Mouse (Mus musculus) urinary bladder, postnatal 14 days (tissue): ENCODE measurements around the gene Krt28.

ENCODE experiments used
- DNase-seq: peaks from one replicate; pipeline ENCODE4 v3.0.0; 2021; ENCODE audit warnings: low spot score

Gene Krt28

GRCm38 (mm10) chr11:99366791-99367190, 7.9 kb downstream of the Krt28 start:
- DNase-seq: peak; percentile 23

DNA sequence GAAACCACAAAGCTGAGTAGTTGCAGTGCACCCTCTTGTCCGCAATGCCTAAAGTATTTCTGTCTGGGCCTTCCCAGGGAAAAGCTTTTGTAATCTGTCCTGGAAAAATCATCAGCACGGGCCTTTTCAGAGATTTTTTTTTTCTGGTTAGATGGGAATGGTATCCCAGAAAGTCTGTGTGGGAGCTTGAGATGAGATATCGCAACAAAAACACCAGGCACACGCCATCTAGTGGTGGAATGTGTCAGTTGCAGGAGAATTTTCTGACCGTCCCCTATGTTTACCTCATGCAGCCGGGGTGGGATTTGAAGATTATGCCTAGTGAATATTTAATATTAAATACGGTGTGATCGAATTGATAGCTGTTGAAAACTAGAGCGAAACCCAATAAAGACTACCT, 10.3 kb downstream of the Krt28 start:
- DNase-seq: peak; percentile 24

- no peak for DNase-seq
Observed at GRCm38 (mm10) chr11:99361423-99361822, 13.3 kb downstream of the Krt28 start.

DNA sequence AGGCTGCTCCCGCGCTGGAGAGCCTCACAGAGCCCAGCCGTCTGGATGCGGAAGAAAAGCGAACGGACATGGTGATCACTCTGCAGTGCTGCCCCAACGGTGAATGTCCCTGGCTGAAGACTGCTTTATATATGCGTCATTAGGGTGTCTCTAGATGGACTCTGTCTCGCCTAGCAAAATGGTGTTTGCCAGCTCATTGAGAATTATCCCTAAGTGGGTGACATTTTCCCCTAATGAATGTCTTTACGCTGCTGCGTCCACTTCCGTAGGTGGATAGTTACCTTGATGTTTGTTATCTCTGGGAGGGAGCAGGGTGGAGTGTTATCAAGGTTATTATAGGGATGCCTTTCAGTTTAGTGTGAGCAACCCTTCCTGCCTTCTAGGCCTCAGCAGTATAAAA, 23.7 kb downstream of the Krt28 start, which contains the start of gene Krt27:
Krt27 (minus strand) TSS at position 101 of the 400 bp plus-strand sequence.
- DNase-seq: no peak

- DNase-seq: no peak
Observed at GRCm38 (mm10) chr11:99339299-99339847, 35.3 kb downstream of the Krt28 start.

DNA sequence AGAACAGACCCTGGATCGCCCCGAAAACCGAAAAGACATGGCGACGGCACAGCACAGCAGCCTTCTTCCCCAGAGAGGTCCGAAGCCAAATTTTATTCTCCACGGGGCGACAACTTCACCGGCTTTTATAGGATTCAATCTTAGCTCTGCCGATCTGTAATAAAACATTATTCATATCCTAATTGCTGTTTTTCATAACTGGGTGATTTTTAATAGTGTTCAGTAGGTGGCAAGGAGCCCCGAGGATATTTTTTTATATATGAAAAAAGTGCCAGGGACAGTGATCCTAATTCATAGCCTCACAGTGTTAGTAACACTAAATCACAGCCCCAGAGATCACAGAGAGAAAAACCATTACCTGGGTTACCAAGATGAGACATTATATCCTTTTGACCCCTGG, 36.8 kb downstream of the Krt28 start, which contains the start of gene Krt26:
Krt26 (minus strand) TSS at position 101 of the 400 bp plus-strand sequence.
- no peak for DNase-seq

GRCm38 (mm10) chr11:99333426-99333825, 41.3 kb downstream of the Krt28 start:
- DNase-seq: no peak

DNA sequence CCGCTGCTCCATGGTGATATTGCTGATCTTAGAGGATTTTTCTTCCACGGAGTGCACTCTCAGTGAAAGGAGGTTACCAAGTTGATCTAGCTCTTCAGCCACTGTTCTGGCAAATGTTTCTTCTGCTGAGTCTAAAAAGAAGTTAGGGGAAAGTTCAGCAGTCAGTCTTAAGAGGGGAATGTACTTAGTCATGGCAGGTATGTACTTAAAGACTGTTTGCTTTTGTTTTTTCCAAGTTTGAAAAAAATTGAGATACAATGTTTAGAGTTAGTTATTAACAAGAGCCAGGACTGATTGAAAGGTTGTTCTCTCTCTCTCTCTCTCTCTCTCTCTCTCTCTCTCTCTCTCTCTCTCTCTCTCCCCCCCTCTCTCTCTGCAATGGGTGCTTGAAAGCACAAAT, 45.0 kb downstream of the Krt28 start:
- DNase-seq: no peak

- no peak for DNase-seq
Observed at GRCm38 (mm10) chr11:99322851-99323250, 51.9 kb downstream of the Krt28 start, which contains the start of gene Krt25. TSS of gene Krt25 (minus strand) at chr11:99322951.

DNA sequence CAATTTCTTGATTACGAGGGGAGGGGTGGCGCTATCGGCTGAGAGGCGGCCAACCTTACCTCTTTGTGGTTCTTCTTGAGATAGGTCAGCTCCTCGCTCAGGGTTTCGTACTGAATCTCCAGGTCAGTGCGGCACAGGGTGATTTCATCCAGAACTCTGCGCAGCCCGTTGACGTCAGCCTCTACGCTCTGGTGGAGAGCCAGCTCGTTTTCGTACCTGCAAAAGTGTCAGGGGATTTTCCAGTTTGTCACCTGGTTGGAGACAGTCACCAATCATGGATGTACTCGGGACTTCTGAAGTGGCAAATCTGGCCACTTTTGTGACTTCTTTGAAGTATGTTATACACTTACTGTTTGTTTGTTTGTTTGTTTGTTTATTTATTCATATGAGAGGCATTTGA, 53.6 kb downstream of the Krt28 start:
- no peak for DNase-seq

DNA sequence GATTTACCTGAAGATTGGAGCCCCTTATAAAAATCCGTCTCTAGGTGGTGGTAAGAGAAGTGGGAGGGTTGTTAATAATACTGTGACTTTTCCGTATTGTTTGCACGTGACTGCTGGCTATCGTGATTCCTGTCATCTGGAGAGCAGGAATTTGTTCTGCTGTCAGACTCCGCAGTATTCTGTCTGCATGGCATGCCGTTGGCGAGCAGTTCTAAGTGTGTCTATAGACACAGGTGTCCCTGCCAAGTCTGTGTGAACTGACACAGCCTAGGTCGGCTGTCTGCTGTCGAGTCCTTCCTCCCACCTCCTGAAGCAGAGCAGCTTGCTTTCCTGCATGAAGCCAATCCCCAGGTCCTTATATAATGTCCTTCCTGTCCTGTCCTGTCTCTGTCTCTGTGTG, 55.6 kb downstream of the Krt28 start:
- no peak for DNase-seq

GRCm38 (mm10) chr11:99316543-99316942, 58.2 kb downstream of the Krt28 start:
- DNase-seq: no peak
